Mouse (Mus musculus) spleen, adult 18-20 months (tissue): ENCODE results near the gene BC049762.
A peak's percentile ranks its signal among the peaks of the same experiment; 100 is the strongest.

Experiments used
- DNase-seq, 2 experiments: peaks; one replicate each; pipeline ENCODE4 v3.0.0; 2022; ENCODE audit warnings: mixed read lengths in 2 of 2

Gene BC049762

GRCm38 (mm10) chr11:51262342-51263285, at the start of gene BC049762:
TSS of gene BC049762 (minus strand) at chr11:51263046.
- peak; percentile 98 to 99 for DNase-seq

- DNase-seq, result no peak
Observed at GRCm38 (mm10) chr11:51311846-51312245, 49.0 kb upstream of the BC049762 start.

GRCm38 (mm10) chr11:51308306-51308705, 45.5 kb upstream of the BC049762 start:
- no peak for DNase-seq

- no peak for DNase-seq
Observed at GRCm38 (mm10) chr11:51303981-51304553, 41.2 kb upstream of the BC049762 start.

GRCm38 (mm10) chr11:51302396-51302795, 39.5 kb upstream of the BC049762 start:
- no peak for DNase-seq

GRCm38 (mm10) chr11:51298691-51299090, 35.8 kb upstream of the BC049762 start:
- DNase-seq, result no peak

GRCm38 (mm10) chr11:51295742-51296141, 32.9 kb upstream of the BC049762 start:
- DNase-seq, result no peak

- no peak for DNase-seq
Observed at GRCm38 (mm10) chr11:51293956-51294530, 31.2 kb upstream of the BC049762 start.

GRCm38 (mm10) chr11:51290066-51290955, 27.5 kb upstream of the BC049762 start:
- peak; percentile 9 to 28 for DNase-seq

GRCm38 (mm10) chr11:51289564-51290041, 26.8 kb upstream of the BC049762 start, which contains the start of gene Col23a1:
TSS of gene Col23a1 (plus strand) at chr11:51289920.
- DNase-seq, result peak; percentile 25 to 57

- no peak for DNase-seq
Observed at GRCm38 (mm10) chr11:51274418-51274817, 11.6 kb upstream of the BC049762 start.

- no peak for DNase-seq
Observed at GRCm38 (mm10) chr11:51265326-51265725, 2.5 kb upstream of the BC049762 start.

GRCm38 (mm10) chr11:51264352-51264751, 1.5 kb upstream of the BC049762 start:
- no peak for DNase-seq

- no peak for DNase-seq
Observed at GRCm38 (mm10) chr11:51263286-51263831, 513 bp upstream of the BC049762 start.

GRCm38 (mm10) chr11:51261680-51262219, 1.1 kb downstream of the BC049762 start, which contains the start of gene Clk4:
TSS of gene Clk4 (plus strand) at chr11:51261730.
- no peak for DNase-seq

GRCm38 (mm10) chr11:51257006-51257405, 5.8 kb downstream of the BC049762 start:
- no peak for DNase-seq

- no peak for DNase-seq
Observed at GRCm38 (mm10) chr11:51242897-51243296, 19.9 kb downstream of the BC049762 start.

GRCm38 (mm10) chr11:51234626-51235025, 28.2 kb downstream of the BC049762 start:
- DNase-seq, result no peak

GRCm38 (mm10) chr11:51227104-51227503, 35.7 kb downstream of the BC049762 start:
- DNase-seq, result no peak

GRCm38 (mm10) chr11:51220308-51220707, 42.5 kb downstream of the BC049762 start, which contains the start of gene Gm12569:
TSS of gene Gm12569 (plus strand) at chr11:51220473.
- DNase-seq, result no peak

GRCm38 (mm10) chr11:51219396-51219980, 43.4 kb downstream of the BC049762 start:
- no peak for DNase-seq
